Mouse (Mus musculus) ES-E14 (cell line): ENCODE measurements at regions not wholly inside any gene's neighbourhood (a gene's known extent, or its start where the extent isn't known, plus 50 kb on each side); places are given as distances from the start of the nearest gene placed in this dataset.

ENCODE experiments used
- DNase-seq: peaks from one replicate; pipeline ENCODE4 v3.0.0-alpha.2; 2013; ENCODE audit warnings: low read depth, low spot score
- H3K27ac ChIP-seq: 2 replicates; pipeline ENCODE4 v1.5.1; 2012; ENCODE audit warnings: low read depth, mild to moderate bottlenecking, low read length, moderate library complexity, mixed read lengths; ENCODE audit not compliant: poor library complexity, insufficient read depth, severe bottlenecking
- H3K36me3 ChIP-seq: 2 replicates; pipeline ENCODE4 v1.6.1; 2012; ENCODE audit warnings: mild to moderate bottlenecking, low read length, moderate library complexity, mixed read lengths; ENCODE audit not compliant: control insufficient read depth, poor library complexity, insufficient read depth, severe bottlenecking
- H3K4me1 ChIP-seq, 2 experiments: fragments of 150-350 bp in 1 of 2; sonication (generic) in 1 of 2; 2 replicates each; pipeline ENCODE4 v1.6.1; 2012; ENCODE audit warnings: low read length in 2 of 2, mild to moderate bottlenecking in 1 of 2, mixed read lengths in 1 of 2; ENCODE audit not compliant: control insufficient read depth in 2 of 2, insufficient read depth in 2 of 2, poor library complexity in 1 of 2
- H3K4me3 ChIP-seq, 2 experiments: fragments of 150-350 bp in 1 of 2; sonication (generic) in 1 of 2; 2 replicates each; pipeline ENCODE4 v1.5.1; 2012; ENCODE audit warnings: low read length in 2 of 2, low read depth in 1 of 2, mild to moderate bottlenecking in 1 of 2, mixed read lengths in 1 of 2; ENCODE audit not compliant: insufficient read depth in 1 of 2, poor library complexity in 1 of 2, severe bottlenecking in 1 of 2
- H3K9ac ChIP-seq: 2 replicates; pipeline ENCODE4 v1.6.1; 2012; ENCODE audit warnings: low read depth, mild to moderate bottlenecking, low read length, mixed read lengths; ENCODE audit not compliant: poor library complexity, insufficient read depth, severe bottlenecking
- H3K9me3 ChIP-seq: fragments of 150-350 bp; sonication (generic); 2 replicates; pipeline ENCODE4 v1.6.1; 2012; ENCODE audit warnings: low read depth, mild to moderate bottlenecking, low read length; ENCODE audit not compliant: control insufficient read depth, insufficient read depth
- CHD2 ChIP-seq: IDR thresholded peaks from 2 replicates; pipeline ENCODE4 v1.6.1; 2014; ENCODE audit warnings: mild to moderate bottlenecking, low read depth, low read length, inconsistent platforms
- HCFC1 ChIP-seq: IDR thresholded peaks from 2 replicates; pipeline ENCODE4 v1.6.1; 2012; ENCODE audit warnings: low read length, inconsistent platforms, borderline replicate concordance; ENCODE audit not compliant: insufficient read depth
- MAFK ChIP-seq: IDR thresholded peaks from 2 replicates; pipeline ENCODE4 v1.6.1; 2014; ENCODE audit warnings: mild to moderate bottlenecking, low read depth, low read length, inconsistent platforms; ENCODE audit not compliant: insufficient read depth
- ZC3H11A ChIP-seq: IDR thresholded peaks from 2 replicates; pipeline ENCODE4 v1.6.1; 2012; ENCODE audit warnings: low read depth, mild to moderate bottlenecking, inconsistent platforms, low read length, borderline replicate concordance
- ZNF384 ChIP-seq: IDR thresholded peaks from 2 replicates; pipeline ENCODE4 v1.6.1; 2012; ENCODE audit warnings: low read depth, low read length, inconsistent platforms
- in situ Hi-C, 2 experiments: fragments of 600-800 bp; cut with MboI; formaldehyde crosslinking; loops; one replicate each; pipeline ENCODE4 v1.15.1; 2025; ENCODE audit warnings: low sequenced_read_pairs in 2 of 2, inconsistent platforms in 1 of 2; ENCODE audit not compliant: unreplicated experiment in 2 of 2

DNA sequence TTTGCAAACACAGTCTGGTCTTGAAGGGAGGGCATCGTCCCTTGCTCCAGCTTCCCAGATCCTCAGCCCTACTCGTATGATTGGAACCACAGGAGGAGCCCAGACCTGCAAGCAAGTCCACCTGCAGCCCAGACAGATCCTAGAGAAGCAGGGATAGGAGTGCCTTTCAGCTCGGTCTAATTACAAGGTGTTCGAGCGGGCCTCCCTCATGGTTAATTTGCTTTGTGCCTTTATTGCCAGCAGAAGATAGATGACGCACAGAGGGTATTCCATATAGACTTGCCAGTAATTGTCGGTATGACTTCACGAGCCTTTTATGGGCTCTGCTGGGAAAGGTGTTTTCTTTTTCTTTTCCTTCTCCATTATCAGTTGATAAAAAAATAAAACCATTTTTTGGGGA, 216.9 kb upstream of the Gm4791 start:
- Histone ChIP-seq H3K27ac (no peak overlapping the region), H3K36me3 (no peaks in the 10 kb centered on the region), H3K4me3 (no peak overlapping the region), H3K4me1 (no peaks in the 10 kb centered on the region), H3K9me3 (no peaks in the 10 kb centered on the region), H3K9ac (no peak overlapping the region)
- no peak for TF ChIP-seq ZC3H11A
- no peak for DNase-seq
- in situ Hi-C loops, result no loop called here

DNA sequence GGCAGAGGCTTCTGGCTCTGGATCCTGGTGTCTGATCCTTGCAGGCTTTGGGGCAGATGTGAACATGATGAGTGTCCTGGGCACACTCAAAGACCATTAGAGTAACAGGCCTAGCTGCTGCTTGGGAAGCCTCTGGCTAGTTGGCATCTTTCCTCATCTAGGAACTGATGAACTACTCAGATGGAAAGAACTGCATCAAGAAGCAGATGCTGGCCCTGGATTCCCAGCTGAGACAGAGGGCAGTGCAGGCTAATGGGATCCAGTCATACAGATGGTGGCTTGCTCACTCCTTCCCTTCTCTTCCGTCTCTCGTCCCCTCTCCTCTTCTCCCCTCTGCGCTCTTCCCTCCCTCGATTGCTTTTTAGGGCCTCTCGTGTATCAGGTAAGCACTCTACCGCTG, 219.8 kb upstream of the Gm4791 start:
- Histone ChIP-seq H3K9ac (no peak overlapping the region), H3K4me3 (no peak overlapping the region), H3K27ac (no peak overlapping the region), H3K9me3 (no peaks in the 10 kb centered on the region), H3K4me1 (no peaks in the 10 kb centered on the region), H3K36me3 (no peaks in the 10 kb centered on the region)
- in situ Hi-C loops, result no loop called here
- TF ChIP-seq MAFK (no peak), CHD2 (no peak), ZC3H11A (no peak), HCFC1 (no peak), ZNF384 (no peak)
- no peak for DNase-seq

DNA sequence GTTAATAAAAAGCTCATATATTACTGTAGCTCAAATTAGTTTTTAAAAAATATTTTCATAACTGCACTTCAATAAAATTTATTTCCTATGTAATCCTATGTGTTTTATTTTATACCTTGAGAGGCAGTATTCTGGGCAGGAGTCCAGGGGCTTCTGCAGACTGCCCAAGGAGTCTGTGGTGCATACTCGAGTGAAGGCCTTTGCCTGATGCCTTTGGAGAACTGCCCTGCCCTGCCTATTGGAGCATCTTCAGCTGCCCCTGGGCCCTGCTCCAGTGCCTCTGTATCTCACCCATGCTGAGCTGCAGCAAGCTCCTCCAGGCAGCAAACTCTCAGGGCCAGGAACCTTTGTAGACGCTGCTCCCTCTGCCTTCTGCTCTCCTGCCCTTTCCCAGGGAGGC, 223.7 kb upstream of the Gm4791 start:
- no peak for DNase-seq
- TF ChIP-seq HCFC1 (no peak), MAFK (no peak), ZC3H11A (no peak), CHD2 (no peak), ZNF384 (no peak)
- in situ Hi-C loops, result no loop called here
- Histone ChIP-seq H3K9ac (no peak overlapping the region), H3K4me3 (no peak overlapping the region), H3K27ac (no peak overlapping the region), H3K36me3 (no peaks in the 10 kb centered on the region), H3K4me1 (no peaks in the 10 kb centered on the region), H3K9me3 (no peaks in the 10 kb centered on the region)

DNA sequence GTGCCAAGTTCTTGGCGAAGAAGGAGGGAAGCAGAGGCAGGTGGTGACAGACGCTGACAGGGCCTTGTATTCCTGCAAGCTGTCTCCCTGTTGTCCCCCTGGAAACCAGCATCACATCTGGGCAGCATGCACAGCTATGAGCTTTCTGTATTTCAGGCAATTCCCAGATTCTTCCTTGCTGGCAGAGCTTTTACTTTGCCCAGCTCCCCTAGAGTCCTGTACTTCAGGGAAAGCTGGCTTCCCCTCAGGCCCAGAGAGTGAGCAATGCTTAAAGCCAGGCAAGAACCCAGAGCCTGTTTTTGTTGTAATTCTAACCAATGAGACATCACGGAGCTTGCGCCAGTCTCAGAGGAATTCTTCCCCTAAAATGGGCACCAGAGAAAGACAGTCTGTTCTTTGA, 238.3 kb upstream of the Gm4791 start:
- in situ Hi-C loops, result no loop called here
- Histone ChIP-seq H3K9ac (no peak overlapping the region), H3K9me3 (no peaks in the 10 kb centered on the region), H3K4me3 (no peak overlapping the region), H3K36me3 (no peaks in the 10 kb centered on the region), H3K27ac (no peak overlapping the region), H3K4me1 (no peaks in the 10 kb centered on the region)
- no peak for TF ChIP-seq ZNF384
- TF ChIP-seq CHD2, result no peak
- TF ChIP-seq MAFK, result no peak
- DNase-seq, result no peak

DNA sequence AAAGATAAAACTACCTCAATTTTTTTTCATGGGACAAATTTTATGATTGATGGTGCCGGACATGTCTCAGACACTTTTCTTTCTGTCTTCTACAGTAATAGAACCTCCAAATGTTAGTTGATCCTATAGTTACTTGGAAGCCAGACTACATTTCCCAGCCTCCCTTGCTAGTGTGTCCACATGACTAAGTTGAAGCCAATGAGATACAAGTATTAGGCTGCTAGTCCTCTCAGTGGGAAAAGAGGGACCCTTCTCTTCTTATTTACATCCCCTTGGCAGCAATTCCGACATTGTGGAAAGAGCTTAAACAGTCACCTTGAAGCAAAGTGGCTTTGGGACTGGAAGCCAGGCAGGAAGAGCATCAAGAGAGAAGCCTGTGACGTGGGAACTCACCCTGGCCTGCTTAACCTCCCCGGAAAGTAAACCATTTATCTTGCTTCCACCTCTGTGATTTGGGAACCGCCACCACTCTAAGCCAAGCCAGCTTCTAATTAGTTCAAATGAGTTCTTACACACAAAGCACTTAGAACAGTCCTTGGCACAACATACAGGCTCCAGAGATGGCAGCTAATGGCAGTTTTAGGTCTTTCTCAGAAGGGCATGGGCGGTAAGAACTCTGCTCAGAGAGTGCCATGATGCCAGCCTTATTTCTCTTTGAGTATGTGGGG, 241.4 kb upstream of the Gm4791 start:
- Histone ChIP-seq H3K9me3 (no peaks in the 10 kb centered on the region), H3K36me3 (no peaks in the 10 kb centered on the region), H3K4me1 (no peaks in the 10 kb centered on the region; a peak in 1 of 4 replicates), H3K27ac (no peak overlapping the region), H3K4me3 (no peak overlapping the region), H3K9ac (no peak overlapping the region)
- TF ChIP-seq CHD2 (no peak), HCFC1 (peak; percentile 77), ZNF384 (no peak)
- no peak for DNase-seq
- in situ Hi-C loops, result no loop called here
